Mouse (Mus musculus) left cerebral cortex, adult 8-10 months (tissue): ENCODE results near the gene Cobll1. TPM values are rescaled to one million over a fixed set of nuclear protein-coding genes. Genes with fewer than 3 reads are reported as not detected.

Experiments
- DNase-seq, 2 experiments: peaks; one replicate each; pipeline ENCODE4 v3.0.0; 2022; ENCODE audit warnings: low spot score in 2 of 2
- total RNA-seq, 4 experiments: library from RNA; stranded (reverse); gene quantifications; 2 replicates each; pipeline ENCODE4 v1.2.4; 2022

Cobll1 gene
- total RNA-seq, 4 experiments from 2014 or later = 7.7 to 10.1 (median 9.5) TPM

GRCm38 (mm10) chr2:65237610-65238170 is 1.5 kb downstream of the Cobll1 start:
- no peak for DNase-seq

- no peak for DNase-seq
These were observed 2.1 kb downstream of the Cobll1 start for GRCm38 (mm10) chr2:65237116-65237515.

DNA sequence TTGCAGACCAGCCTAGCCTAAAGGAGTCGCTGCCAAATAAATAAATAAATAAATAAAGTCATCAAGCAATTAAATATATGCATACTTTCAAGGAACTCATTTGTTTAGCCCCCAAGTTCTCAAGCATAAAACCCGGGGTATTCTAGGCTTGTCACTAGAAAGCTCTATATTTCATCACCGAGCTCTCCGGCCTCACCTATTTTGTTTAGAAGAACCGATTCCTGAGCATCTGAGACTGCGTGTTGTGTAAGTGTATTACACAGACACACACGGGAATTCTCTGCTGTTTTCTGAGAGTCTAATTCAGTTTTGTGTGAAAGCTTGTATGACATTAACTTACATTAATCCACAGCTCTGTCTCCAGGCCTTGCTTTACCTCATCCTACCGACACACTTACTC is 2.6 kb downstream of the Cobll1 start:
- no peak for DNase-seq

- DNase-seq = no peak
These were observed 6.3 kb downstream of the Cobll1 start for GRCm38 (mm10) chr2:65232756-65233535.

- DNase-seq = no peak
These were observed 10.8 kb downstream of the Cobll1 start for GRCm38 (mm10) chr2:65228426-65228825.

GRCm38 (mm10) chr2:65227898-65228290 is 11.3 kb downstream of the Cobll1 start:
- no peak for DNase-seq

DNA sequence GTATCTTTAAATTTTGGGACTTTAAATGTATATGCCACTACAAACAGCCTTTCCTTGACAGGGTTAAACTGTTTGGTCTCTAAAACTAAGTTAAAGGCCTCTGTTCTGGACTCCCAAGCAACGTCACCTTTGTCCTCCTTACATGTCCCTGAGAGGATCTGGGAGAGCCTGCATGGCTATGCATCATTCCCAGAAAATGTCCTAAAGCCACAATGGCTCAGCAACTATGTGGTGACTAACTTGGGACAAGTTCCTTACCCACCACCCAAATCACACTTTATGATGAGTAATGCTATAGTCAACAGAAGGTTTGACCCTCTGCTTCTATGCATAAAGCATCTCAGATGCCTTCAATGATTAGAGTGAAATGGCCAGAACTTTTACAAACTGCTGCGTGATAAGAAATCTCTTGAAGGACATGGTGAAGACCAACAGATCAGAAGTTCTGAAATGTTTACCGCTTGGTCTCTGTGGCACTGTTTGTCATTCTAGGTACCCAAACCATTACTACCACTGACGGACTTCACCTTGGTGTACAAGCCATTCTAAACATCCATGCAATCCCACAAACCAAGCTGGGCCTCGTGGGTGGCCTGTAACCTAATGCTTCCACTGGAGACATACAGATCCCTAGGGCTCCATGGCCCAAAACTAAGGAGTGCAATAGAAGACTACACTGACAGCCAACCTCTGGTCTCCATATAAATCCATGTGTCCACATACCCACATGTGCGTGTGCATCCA is 11.9 kb downstream of the Cobll1 start:
- DNase-seq = no peak

- no peak for DNase-seq
These were observed 12.7 kb downstream of the Cobll1 start for GRCm38 (mm10) chr2:65226494-65226893.

DNA sequence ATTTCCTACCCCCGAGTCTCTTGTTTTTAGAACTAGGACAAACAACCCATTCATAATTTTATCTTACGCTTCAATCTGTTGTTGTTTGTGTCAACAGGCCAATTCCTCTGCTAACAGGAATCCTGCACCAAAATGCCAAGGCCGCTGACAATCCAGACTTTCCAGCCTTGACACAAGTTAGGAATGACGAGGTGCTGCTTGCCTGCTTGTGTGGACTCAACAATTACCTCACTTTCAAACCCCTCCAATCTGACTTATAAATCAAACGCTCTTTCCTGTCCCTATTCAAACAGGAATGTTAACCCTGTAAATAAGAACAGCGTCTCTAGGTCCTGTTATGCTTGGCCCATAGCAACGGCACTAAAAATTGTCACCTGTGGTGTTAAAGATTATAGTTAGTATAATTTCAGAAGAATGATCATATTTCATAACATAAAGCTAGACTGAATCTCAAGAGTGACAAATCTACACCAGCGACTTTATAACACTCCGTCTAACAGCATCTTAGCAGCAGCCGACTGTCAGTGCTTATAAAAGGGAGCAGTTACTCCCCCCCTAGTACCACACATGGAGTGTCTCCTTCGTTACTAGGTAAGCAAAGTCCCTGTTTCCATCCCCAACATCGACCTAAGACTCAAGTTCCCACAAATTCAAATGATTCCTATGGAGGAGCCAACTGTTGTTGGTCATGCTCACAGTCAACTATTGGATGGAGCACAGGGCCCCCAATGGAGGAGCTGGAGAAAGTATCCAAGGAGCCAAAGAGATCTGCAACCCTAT is 15.1 kb downstream of the Cobll1 start:
- DNase-seq = no peak

GRCm38 (mm10) chr2:65223012-65223411 is 16.2 kb downstream of the Cobll1 start:
- no peak for DNase-seq

- no peak for DNase-seq
These were observed 17.6 kb downstream of the Cobll1 start for GRCm38 (mm10) chr2:65221646-65222045.

GRCm38 (mm10) chr2:65220563-65220962 is 18.6 kb downstream of the Cobll1 start:
- no peak for DNase-seq

- no peak for DNase-seq
These were observed 19.6 kb downstream of the Cobll1 start for GRCm38 (mm10) chr2:65219375-65220135.

DNA sequence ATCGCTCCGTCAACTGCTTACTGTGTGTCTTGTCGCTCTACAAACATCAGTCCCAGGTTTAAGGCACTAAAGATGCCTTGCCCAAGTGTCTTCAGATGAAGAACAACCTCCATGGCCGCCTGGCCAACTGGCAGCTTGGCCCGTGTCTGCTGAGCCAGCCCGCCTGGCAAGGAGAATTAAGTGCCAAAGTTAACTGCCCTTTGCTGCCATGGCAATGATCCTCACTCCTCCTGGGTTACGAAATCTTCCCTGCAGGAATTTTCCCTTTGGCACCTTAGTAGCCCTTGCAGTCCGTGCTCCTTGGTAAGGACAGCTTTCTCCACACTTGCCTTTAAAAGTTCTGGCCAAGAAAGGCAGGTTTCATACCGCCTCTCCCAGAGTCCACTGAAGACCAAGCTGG is 20.9 kb downstream of the Cobll1 start:
- DNase-seq = no peak

- no peak for DNase-seq
These were observed 21.5 kb downstream of the Cobll1 start for GRCm38 (mm10) chr2:65217677-65218076.

- DNase-seq = no peak
These were observed 23.0 kb downstream of the Cobll1 start for GRCm38 (mm10) chr2:65216163-65216562.

GRCm38 (mm10) chr2:65214556-65214955 is 24.6 kb downstream of the Cobll1 start:
- no peak for DNase-seq

DNA sequence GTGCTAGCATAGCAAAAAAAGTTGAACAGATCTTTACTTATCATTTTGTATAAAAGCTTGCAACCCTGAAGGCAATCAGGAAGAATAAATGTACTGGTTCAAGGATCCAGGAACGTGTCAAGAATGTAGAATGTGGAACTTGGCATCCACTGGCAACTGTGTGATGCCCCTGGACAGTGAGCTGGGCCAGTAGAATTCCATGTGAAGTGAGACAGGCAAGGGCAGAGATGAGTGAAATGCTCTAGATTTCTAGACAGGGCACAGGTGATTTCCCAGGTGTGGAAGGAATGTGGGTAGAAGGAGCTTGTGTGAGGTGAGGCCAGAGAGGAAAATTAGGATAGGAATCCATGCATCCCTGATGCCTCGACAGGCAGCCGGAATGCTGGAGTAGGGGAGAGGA is 25.5 kb downstream of the Cobll1 start:
- no peak for DNase-seq

GRCm38 (mm10) chr2:65211620-65212019 is 27.6 kb downstream of the Cobll1 start:
- DNase-seq = no peak

DNA sequence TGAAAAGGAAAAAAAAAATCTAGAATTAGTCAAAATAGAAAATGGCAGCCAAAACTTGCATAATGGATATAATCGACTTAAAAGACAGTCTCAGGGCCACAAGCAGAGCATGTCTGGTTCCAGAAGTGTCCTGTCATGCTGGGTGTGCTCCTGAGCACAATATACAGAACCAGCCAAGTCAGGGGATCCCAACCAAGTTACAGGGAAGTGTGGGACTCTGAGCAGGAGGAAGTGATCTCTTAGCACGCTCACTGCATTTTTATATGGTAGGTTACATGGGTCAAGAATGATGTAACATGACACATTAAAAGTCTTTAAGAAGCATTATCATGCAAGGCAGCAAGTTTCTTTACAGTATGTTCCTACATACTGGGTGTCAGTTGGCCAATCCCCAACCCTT is 31.5 kb downstream of the Cobll1 start:
- DNase-seq = no peak

- DNase-seq = no peak
These were observed 35.5 kb downstream of the Cobll1 start for GRCm38 (mm10) chr2:65203699-65204098.
